Mouse (Mus musculus): Measurements from ENCODE around the gene Abhd14b.

Gene Abhd14b

GRCm38 (mm10) chr9:106430015-106430264 lies 17.3 kb upstream of the Abhd14b start:
- no peak for DNase-seq

- no peak for DNase-seq
These were observed 13.9 kb upstream of the Abhd14b start for GRCm38 (mm10) chr9:106433389-106433788.

- no peak for DNase-seq
These were observed 10.7 kb upstream of the Abhd14b start for GRCm38 (mm10) chr9:106436566-106436965.

- DNase-seq: no peak
These were observed 4.6 kb upstream of the Abhd14b start for GRCm38 (mm10) chr9:106442680-106443079.

- no peak for DNase-seq
These were observed 2.4 kb upstream of the Abhd14b start for GRCm38 (mm10) chr9:106444836-106445235.

DNA sequence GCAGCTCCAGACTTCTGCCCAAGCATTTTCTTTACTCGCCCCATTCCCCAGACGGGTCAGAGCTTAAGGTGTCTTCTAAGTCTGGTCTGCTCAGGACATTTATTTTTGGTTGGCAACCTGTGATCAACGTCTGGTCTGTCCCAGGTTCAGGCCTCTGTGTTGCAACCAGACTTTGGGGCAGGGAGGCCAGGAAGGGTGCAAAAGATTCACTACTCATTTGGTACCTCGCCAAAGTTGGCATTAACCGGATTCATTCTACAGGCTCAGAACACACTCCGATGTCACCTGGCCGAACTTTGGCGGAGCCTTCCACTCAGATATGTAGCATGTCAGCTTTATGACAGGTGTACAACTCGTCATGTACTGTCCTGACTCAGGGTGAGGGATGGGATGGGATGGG lies 692 bp downstream of the Abhd14b start:
- DNase-seq: no peak

DNA sequence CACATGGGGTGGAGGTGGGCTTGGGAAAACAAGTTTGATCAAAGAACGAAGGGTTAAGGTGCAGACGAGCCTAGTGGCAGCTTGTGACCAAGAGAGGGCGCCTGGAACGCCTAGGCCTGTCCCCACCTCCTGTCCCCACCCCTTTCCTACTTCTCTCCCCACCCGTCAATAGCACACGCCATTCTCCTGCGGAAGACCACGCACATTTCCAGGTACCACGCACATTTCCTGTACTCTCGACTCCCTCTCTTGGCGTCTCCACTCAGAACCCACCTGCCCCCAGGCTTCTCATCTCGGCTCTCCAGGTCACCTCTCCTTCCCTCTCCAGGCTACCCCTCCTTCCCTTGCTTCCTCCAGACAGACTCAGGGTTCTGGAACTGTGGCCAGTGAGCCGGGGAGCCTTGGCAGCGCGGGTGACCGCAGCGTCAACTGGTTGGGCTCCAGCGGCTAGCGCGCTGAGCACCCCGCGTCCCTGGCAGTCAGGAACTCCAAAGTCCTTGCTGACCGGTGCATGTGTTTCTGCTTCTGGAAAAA lies 1.3 kb downstream of the Abhd14b start:
- DNase-seq: peak; percentile 90

GRCm38 (mm10) chr9:106449947-106450346 lies 2.7 kb downstream of the Abhd14b start:
- no peak for DNase-seq

DNA sequence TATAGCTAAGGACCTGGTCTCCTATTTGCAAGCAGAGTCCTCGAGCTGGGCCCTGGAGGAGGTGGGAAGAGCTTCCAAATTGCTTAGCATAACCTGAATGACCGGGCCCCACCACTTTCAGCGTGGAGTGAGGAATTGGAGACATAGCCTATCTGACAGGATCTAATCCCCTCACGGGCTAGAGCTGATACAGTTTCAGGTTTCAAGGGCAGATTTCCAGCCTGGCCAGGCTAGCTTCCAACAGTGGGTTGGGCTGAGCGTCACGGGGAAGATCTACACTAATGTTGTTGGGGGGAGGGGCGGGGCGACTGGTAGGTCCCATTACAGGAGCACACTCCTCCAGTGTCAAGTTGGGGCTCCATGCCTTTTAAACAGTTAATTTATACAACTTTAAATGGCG lies 3.4 kb downstream of the Abhd14b start:
- peak; percentile 68 for DNase-seq

DNA sequence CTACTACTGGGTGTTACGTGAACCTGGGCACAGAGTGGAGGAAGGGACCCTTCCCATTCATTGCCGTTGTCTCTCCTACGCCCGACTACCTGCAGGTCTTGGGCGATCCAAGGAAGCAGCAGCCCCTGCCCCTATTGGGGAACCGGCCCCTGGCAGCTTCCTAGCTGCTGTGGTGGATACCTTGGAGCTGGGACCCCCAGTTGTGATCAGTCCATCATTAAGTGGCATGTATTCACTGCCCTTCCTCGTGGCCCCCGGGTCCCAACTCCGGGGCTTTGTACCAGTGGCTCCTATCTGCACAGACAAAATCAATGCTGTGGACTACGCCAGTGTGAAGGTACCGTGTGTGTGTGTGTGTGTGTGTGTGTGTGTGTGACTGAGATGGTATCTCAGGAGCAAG lies 4.0 kb downstream of the Abhd14b start:
- DNase-seq: no peak

- DNase-seq: no peak
These were observed 4.6 kb downstream of the Abhd14b start for GRCm38 (mm10) chr9:106451899-106452298.

- no peak for DNase-seq
These were observed 5.1 kb downstream of the Abhd14b start for GRCm38 (mm10) chr9:106452351-106452750.

- DNase-seq: peak; percentile 54
These were observed 5.6 kb downstream of the Abhd14b start for GRCm38 (mm10) chr9:106452821-106453220.

DNA sequence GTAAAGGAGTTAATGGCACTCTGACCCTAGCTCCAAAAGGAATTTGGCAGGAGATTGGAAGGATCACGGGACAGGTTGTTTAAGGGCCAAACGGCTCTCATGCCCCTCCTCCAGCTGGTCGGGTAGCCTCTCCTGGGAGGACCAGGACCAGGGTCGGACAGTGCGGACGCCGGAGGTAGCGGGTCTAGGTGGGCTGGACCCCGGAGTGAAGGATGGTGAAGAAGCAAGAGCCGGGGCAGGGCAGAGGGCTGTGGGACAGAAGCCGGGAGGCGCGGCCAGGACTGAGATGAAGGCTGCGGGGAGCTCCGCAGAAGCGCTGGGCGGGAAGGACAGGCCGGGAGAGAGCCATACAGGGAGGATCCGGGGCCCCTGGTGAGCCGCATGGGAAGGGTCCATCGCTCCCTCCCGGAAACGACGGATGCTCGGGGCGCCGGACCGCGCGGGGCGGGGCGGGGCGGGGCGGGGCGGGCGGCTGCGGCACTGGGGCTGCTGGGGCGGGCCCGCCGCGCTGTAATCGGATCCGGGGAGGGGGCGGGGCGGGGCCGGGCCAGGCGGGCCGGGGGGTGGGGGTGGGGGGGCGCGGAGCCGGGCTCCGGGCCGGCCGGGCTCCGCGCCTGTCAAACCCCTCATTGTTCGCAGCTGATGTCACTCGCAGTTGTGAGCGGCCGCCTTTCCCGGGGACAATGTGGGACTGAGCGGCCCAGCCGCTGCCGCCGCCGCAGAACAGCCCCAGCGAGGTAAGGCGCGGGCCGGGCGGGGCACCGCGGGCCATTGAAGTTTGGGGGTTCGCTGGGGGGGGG lies 6.2 kb downstream of the Abhd14b start, which contains the start of gene Pcbp4:
Gene Pcbp4 (plus strand): TSS at position 21 of the 800 bp plus-strand sequence.
- peak; percentile 74 for DNase-seq

DNA sequence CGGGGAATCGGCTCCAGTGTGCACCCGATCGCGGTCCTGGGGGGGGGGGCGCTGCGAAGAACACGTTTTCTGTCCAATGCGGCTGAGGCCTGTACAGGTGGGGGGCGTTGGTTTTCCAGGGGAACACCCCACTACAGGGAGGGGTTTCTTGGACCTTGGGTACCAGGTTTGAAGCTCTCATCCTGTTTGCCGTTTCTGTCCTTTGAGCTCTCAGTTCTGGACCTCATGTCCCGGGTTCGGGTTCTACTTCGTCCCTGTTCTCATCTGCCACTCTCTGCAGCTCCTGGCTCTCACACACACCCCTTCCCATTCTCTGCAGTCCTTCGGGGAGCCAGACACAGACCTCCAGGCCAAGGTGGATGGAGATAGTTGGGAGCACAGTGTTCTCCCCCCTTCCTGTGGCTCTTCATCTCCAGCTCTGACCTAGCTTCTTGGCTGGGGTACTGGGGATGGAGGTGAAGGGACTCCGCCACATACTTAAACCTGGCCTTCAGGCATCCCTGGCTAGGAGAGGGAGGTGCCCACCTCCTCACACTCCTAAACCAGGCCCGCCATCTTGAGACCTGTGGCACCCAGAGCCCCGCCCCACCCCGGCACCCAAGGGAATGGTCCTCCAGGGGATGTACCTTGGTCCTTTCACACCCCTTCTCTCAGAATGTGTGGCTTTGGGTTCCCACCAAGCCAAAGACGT lies 7.0 kb downstream of the Abhd14b start:
- DNase-seq: no peak

DNA sequence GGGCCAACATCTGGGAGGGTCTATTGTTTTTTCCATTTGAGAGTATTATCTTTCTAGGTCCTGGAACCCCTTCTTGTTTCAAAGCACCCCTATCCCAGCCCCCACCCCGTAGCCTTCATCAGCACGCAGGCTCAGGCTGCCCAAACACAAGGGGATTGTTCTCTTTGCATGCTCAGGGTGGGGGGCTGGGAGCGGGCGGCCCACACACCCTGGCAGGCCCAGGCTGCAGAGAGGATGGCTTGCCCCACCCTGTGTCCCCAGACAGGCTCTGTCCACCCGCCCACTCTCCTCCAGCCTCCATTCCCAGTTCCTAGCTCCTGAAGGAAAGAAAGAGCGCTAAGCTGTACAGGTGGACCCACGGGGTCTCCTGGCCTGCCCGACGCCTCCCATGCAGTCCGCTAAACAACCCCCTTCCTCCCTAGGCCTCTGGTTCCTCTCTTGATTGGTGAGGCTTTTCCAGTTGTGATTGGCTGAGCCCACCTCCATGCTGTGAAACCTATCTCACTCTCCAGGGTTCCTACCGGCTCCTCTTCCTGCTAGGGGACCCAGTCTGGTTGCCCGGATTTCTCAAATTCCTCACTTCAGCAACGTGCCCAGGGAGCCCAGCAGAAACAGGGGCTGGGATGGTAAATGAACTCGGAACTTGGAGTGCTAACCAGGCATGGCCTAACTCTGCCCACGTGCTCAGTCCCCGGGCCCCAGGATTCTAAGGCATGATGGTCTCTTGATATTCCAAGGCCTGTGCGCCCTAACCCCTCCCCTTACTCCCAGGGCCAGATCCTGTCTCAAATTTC lies 7.8 kb downstream of the Abhd14b start:
- no peak for DNase-seq

- DNase-seq: peak; percentile 43
These were observed 9.3 kb downstream of the Abhd14b start for GRCm38 (mm10) chr9:106456325-106457162.

- DNase-seq: no peak
These were observed 9.9 kb downstream of the Abhd14b start for GRCm38 (mm10) chr9:106457163-106457559.

DNA sequence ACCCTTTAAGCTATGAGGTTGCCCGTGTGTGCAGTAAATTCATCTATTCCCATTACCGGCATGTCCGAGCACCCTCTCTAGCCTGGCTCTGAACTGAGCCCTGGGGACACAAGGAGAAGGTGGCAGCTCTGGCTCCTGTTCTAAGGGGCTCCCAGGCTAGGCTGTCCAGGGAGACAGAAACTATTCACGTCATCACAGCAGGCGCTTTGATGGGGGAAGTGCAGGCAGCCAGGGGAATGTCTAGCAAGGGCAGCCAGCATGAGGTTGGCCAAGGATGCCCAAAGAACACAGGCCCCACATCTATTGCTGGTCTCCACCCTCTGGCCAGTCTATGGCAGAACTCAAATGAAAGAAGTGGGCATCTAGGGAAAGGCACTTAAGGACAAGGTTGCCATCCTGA lies 10.7 kb downstream of the Abhd14b start:
- DNase-seq: no peak

DNA sequence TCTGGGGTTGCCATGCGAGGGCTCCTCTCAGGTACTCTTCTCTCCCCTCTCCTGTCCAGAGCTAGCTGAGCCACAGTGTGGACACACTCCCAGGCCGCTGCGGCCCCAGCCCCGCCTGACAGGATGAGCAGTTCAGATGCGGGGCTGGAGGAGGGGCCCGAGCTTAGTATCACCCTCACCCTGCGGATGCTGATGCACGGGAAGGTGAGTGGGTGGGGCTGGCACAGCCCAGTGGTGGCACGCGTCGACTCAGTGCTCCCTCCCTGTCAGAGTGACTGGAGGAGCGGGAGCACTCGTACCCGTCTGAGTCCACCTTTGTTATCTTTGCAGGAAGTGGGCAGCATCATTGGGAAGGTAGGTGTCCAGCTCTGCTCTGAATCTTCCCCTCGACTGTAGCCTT lies 12.7 kb downstream of the Abhd14b start:
- no peak for DNase-seq

- DNase-seq: no peak
These were observed 13.3 kb downstream of the Abhd14b start for GRCm38 (mm10) chr9:106460401-106461025.

GRCm38 (mm10) chr9:106461026-106461415 lies 13.8 kb downstream of the Abhd14b start:
- DNase-seq: no peak
